Mouse (Mus musculus): Measurements from ENCODE around the gene Itga8. TPM values are rescaled to one million over a fixed set of nuclear protein-coding genes. Genes with fewer than 3 reads are reported as not detected.
A peak's percentile ranks its signal among the peaks of the same experiment; 100 is the strongest.

Gene Itga8
- polyA plus RNA-seq, 1 experiment: 1.0 TPM

GRCm38 (mm10) chr2:12314028-12314427, 12.3 kb upstream of the Itga8 start:
- H3K36me3 ChIP-seq (ENCODE audit: control insufficient read depth, insufficient read depth, low read length): no peaks in the 10 kb centered on the region
- no peaks in the 10 kb centered on the region for H3K27me3 ChIP-seq (ENCODE audit: control insufficient read depth, insufficient read depth, low read length)
- no peaks in the 10 kb centered on the region for H3K4me1 ChIP-seq (ENCODE audit: control insufficient read depth, insufficient read depth, low read length)
- H3K4me3 ChIP-seq (ENCODE audit: control insufficient read depth, low read depth, low read length): no peak overlapping the region
- no peak overlapping the region for H3K27ac ChIP-seq (ENCODE audit: control insufficient read depth, insufficient read depth, low read depth, low read length)
- TF ChIP-seq CTCF (IDR thresholded peaks at IDR 0.05; ENCODE audit: control insufficient read depth, insufficient read depth, insufficient replicate concordance, low read depth, low read length) (no peak), POLR2A (IDR thresholded peaks at IDR 0.05; ENCODE audit: control insufficient read depth, low read depth, low read length) (no peak)

DNA sequence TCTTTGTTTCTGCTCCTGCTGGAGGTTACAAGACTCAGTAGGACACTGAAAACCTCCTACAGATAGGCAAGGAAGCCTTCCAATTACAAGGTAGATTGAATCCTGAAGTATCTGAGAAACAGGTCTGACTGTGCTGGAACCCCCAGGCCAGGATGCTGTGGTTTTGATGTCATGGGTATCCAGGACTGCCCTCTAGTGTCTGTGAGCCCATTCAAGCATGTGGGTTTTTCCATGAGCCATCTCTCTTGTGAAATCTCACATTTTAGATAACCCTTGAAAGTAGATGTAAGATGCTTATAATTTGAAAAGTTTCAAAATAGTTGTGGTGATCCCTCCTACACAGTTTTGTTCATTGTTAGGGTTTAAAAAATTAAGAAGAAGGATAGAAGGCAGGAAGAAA, 6.7 kb upstream of the Itga8 start:
- Histone ChIP-seq H3K36me3 (ENCODE audit: control insufficient read depth, insufficient read depth, low read length) (no peaks in the 10 kb centered on the region), H3K27me3 (ENCODE audit: control insufficient read depth, insufficient read depth, low read length) (no peaks in the 10 kb centered on the region), H3K4me3 (ENCODE audit: control insufficient read depth, low read depth, low read length) (no peak overlapping the region), H3K4me1 (ENCODE audit: control insufficient read depth, insufficient read depth, low read length) (no peaks in the 10 kb centered on the region), H3K27ac (ENCODE audit: control insufficient read depth, insufficient read depth, low read depth, low read length) (no peak overlapping the region)
- TF ChIP-seq CTCF (IDR thresholded peaks at IDR 0.05; ENCODE audit: control insufficient read depth, insufficient read depth, insufficient replicate concordance, low read depth, low read length) (no peak), POLR2A (IDR thresholded peaks at IDR 0.05; ENCODE audit: control insufficient read depth, low read depth, low read length) (no peak)

DNA sequence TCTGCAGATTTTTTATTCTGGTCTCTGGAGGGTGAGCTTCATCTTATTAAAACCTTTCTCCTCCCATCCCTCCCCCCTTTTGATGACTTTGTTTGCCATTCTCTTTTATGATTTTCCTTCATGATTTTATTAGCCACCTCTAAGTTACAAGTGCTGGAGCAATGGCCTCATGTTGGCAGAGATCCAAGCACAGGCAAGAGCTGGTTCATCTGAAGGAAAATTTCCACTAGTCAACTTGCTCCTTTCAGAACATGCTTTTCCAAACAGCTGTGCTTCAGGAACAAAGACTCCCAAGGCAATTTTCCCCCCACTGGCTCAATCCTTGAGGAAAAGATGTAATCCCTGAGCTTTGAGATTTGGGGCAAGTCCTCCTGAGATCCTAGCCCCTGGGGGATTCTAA, 5.6 kb upstream of the Itga8 start:
- no peak for TF ChIP-seq CTCF (IDR thresholded peaks at IDR 0.05; ENCODE audit: control insufficient read depth, insufficient read depth, insufficient replicate concordance, low read depth, low read length)
- no peak for TF ChIP-seq POLR2A (IDR thresholded peaks at IDR 0.05; ENCODE audit: control insufficient read depth, low read depth, low read length)
- no peaks in the 10 kb centered on the region for H3K27me3 ChIP-seq (ENCODE audit: control insufficient read depth, insufficient read depth, low read length)
- no peak overlapping the region for H3K4me3 ChIP-seq (ENCODE audit: control insufficient read depth, low read depth, low read length)
- no peaks in the 10 kb centered on the region for H3K4me1 ChIP-seq (ENCODE audit: control insufficient read depth, insufficient read depth, low read length)
- H3K27ac ChIP-seq (ENCODE audit: control insufficient read depth, insufficient read depth, low read depth, low read length): no peak overlapping the region
- H3K36me3 ChIP-seq (ENCODE audit: control insufficient read depth, insufficient read depth, low read length): no peaks in the 10 kb centered on the region

DNA sequence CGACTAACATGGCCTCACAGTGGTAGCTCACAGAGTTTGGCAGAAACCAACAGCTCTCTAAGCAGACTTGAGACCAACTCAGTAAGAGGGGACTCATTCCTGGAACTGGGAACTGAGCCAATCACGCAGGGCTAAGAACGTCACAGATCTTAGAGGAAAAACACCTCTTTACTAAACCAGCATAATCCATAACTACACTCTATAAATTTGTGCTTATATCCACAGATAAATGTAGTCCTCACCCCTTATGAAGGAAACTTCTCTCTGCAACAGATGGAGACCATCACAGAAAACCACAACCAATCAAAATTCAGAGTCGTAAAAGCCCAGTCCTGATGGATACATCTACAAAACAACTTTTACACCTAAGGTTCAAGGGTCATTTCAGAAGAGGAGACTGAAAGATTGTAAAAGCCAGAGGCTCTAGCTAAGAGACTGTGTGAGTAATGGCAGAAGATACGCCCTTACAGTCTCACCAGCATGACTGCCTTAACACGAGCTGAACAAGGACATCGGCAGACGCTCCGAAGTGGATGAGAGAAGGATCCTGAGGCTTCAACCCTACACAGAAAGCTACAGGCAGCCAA, 3.4 kb upstream of the Itga8 start:
- Histone ChIP-seq H3K4me3 (ENCODE audit: control insufficient read depth, low read depth, low read length) (no peak overlapping the region), H3K27me3 (ENCODE audit: control insufficient read depth, insufficient read depth, low read length) (no peaks in the 10 kb centered on the region; the same call in 1 of the 2 replicates), H3K4me1 (ENCODE audit: control insufficient read depth, insufficient read depth, low read length) (peaks cover 5% of the 10 kb centered on the region), H3K36me3 (ENCODE audit: control insufficient read depth, insufficient read depth, low read length) (no peaks in the 10 kb centered on the region), H3K27ac (ENCODE audit: control insufficient read depth, insufficient read depth, low read depth, low read length) (no peak overlapping the region)
- TF ChIP-seq POLR2A (IDR thresholded peaks at IDR 0.05; ENCODE audit: control insufficient read depth, low read depth, low read length) (no peak), CTCF (IDR thresholded peaks at IDR 0.05; ENCODE audit: control insufficient read depth, insufficient read depth, insufficient replicate concordance, low read depth, low read length) (no peak)

DNA sequence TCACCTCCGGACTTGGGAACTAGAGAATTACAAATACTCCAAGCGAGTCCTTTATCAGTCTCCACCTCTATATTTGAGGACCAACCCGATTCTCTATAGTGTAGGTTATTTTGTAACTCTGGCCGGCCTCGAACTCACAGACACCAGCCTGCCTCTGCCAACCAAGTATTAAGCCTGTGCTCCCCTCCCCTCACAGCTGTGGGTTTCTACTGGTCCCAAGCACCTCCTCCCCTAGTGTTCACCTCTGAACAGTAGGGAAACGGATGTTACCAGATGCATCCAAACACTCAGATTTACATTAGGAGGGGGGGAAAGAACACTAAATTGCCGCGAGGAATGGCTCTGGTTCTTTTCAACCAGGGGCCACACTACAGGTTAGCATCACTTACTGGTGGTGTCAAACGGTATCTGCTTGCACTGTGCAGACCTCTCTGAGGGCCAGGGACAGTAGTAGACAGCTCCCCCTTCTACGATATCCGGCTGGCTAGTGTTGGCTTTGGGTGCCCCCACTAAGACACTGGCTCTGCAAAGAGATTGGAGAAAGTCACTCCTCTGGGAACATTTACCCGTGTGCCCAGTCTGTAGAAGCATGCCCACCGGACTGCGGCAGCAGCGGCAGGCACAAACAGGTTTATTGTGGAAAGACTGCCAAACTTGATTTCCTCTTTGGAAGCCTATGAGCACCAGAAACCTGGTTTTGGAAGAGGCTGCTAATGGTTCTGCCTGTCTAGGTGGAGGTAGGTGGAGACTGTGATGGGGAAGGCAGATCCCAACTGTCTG, 1.1 kb downstream of the Itga8 start:
- no peak for TF ChIP-seq POLR2A (IDR thresholded peaks at IDR 0.05; ENCODE audit: control insufficient read depth, low read depth, low read length)
- no peak for TF ChIP-seq CTCF (IDR thresholded peaks at IDR 0.05; ENCODE audit: control insufficient read depth, insufficient read depth, insufficient replicate concordance, low read depth, low read length)
- no peaks in the 10 kb centered on the region; the same call in 1 of the 2 replicates for H3K27me3 ChIP-seq (ENCODE audit: control insufficient read depth, insufficient read depth, low read length)
- H3K36me3 ChIP-seq (ENCODE audit: control insufficient read depth, insufficient read depth, low read length): no peaks in the 10 kb centered on the region
- peaks cover 5% of the 10 kb centered on the region for H3K4me1 ChIP-seq (ENCODE audit: control insufficient read depth, insufficient read depth, low read length)
- no peak overlapping the region for H3K27ac ChIP-seq (ENCODE audit: control insufficient read depth, insufficient read depth, low read depth, low read length)
- peak overlapping the region; percentile 66; the same call in 1 of the 2 replicates for H3K4me3 ChIP-seq (ENCODE audit: control insufficient read depth, low read depth, low read length)

DNA sequence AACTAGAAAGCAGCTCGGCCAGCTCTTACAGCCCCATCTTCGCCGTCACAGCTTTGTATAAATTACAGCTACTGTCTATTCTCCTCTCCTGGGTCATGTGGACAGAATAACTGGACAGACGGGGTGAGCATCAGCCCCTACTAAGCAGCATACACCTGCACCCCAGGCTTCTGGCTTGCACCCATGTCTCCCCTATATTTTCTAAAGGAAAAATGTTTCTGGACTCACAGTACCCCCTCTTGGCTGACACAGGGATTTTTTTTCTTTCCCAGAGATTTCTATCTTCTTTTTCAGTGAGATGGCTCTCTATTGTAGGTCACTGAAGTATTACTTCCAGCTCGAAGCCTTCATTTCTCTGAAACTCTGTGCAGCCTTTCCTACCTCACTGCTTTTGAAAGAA, 4.4 kb downstream of the Itga8 start:
- H3K4me3 ChIP-seq (ENCODE audit: control insufficient read depth, low read depth, low read length): no peak overlapping the region
- no peak overlapping the region for H3K27ac ChIP-seq (ENCODE audit: control insufficient read depth, insufficient read depth, low read depth, low read length)
- no peaks in the 10 kb centered on the region; the same call in 1 of the 2 replicates for H3K27me3 ChIP-seq (ENCODE audit: control insufficient read depth, insufficient read depth, low read length)
- no peak for TF ChIP-seq CTCF (IDR thresholded peaks at IDR 0.05; ENCODE audit: control insufficient read depth, insufficient read depth, insufficient replicate concordance, low read depth, low read length)
- no peak for TF ChIP-seq POLR2A (IDR thresholded peaks at IDR 0.05; ENCODE audit: control insufficient read depth, low read depth, low read length)
- H3K4me1 ChIP-seq (ENCODE audit: control insufficient read depth, insufficient read depth, low read length): peaks cover 5% of the 10 kb centered on the region
- H3K36me3 ChIP-seq (ENCODE audit: control insufficient read depth, insufficient read depth, low read length): no peaks in the 10 kb centered on the region

GRCm38 (mm10) chr2:12295150-12295549, 6.6 kb downstream of the Itga8 start:
- Histone ChIP-seq H3K36me3 (ENCODE audit: control insufficient read depth, insufficient read depth, low read length) (no peaks in the 10 kb centered on the region), H3K4me3 (ENCODE audit: control insufficient read depth, low read depth, low read length) (no peak overlapping the region), H3K27ac (ENCODE audit: control insufficient read depth, insufficient read depth, low read depth, low read length) (no peak overlapping the region), H3K4me1 (ENCODE audit: control insufficient read depth, insufficient read depth, low read length) (no peaks in the 10 kb centered on the region), H3K27me3 (ENCODE audit: control insufficient read depth, insufficient read depth, low read length) (no peaks in the 10 kb centered on the region)
- TF ChIP-seq CTCF (IDR thresholded peaks at IDR 0.05; ENCODE audit: control insufficient read depth, insufficient read depth, insufficient replicate concordance, low read depth, low read length) (no peak), POLR2A (IDR thresholded peaks at IDR 0.05; ENCODE audit: control insufficient read depth, low read depth, low read length) (no peak)
